Mouse (Mus musculus) heart, embryonic 12.5 days (tissue): ENCODE data around the gene Sept5. TPM values are rescaled to one million over a fixed set of nuclear protein-coding genes. Genes with fewer than 3 reads are reported as not detected.

Source experiments
- ATAC-seq: fragments of 200-750 bp; cut with Nextera tagmentation; 2 replicates; pipeline ENCODE4 v1.8.0; 2017; ENCODE audit warnings: moderate TSS enrichment, moderate library complexity; ENCODE audit not compliant: insufficient number of reproducible peaks, low FRiP score
- H3K27ac ChIP-seq: fragments of 300-500 bp; sonication (generic); 2 replicates; pipeline ENCODE4 v1.5.1; 2016; ENCODE audit warnings: mild to moderate bottlenecking, moderate library complexity; ENCODE audit not compliant: poor library complexity, severe bottlenecking
- H3K27me3 ChIP-seq: fragments of 300-500 bp; sonication (generic); replicated peaks from 2 replicates; pipeline ENCODE4 v1.6.1; 2016; ENCODE audit warnings: mild to moderate bottlenecking, moderate library complexity
- H3K36me3 ChIP-seq: fragments of 300-500 bp; sonication (generic); 2 replicates; pipeline ENCODE4 v1.6.1; 2016; ENCODE audit warnings: mild to moderate bottlenecking, moderate library complexity
- H3K4me1 ChIP-seq: fragments of 300-500 bp; sonication (generic); replicated peaks from 2 replicates; pipeline ENCODE4 v1.6.1; 2016; ENCODE audit warnings: mild to moderate bottlenecking
- H3K4me2 ChIP-seq: fragments of 300-500 bp; sonication (generic); 2 replicates; pipeline ENCODE4 v1.6.1; 2016; ENCODE audit warnings: mild to moderate bottlenecking, moderate library complexity
- H3K4me3 ChIP-seq: fragments of 300-500 bp; sonication (generic); 2 replicates; pipeline ENCODE4 v1.5.1; 2016; ENCODE audit warnings: mild to moderate bottlenecking
- H3K9ac ChIP-seq: fragments of 300-500 bp; sonication (generic); 2 replicates; pipeline ENCODE4 v1.6.1; 2016; ENCODE audit warnings: mild to moderate bottlenecking, moderate library complexity
- H3K9me3 ChIP-seq: fragments of 300-500 bp; sonication (generic); replicated peaks from 2 replicates; pipeline ENCODE4 v1.6.1; 2016; ENCODE audit warnings: mild to moderate bottlenecking, moderate library complexity
- WGBS: fragments of 180-500 bp; shearing (Covaris S2); methylation state at CpG from one replicate; pipeline ENCODE4 v1.1.7; 2016; 5-methylcytosine and 5-hydroxymethylcytosine counted together
- polyA plus RNA-seq: library from polyadenylated mRNA; unstranded; fragments of >200 nt; fragmentation: Nextera tagmentation; extraction: Ambion mirVana; gene quantifications from 2 replicates; pipeline ENCODE4 v1.2.1, GENCODE M21; 2016

Gene Sept5
- polyA plus RNA-seq, 1 experiment from 2014 or later, result 6.5 TPM

GRCm38 (mm10) chr16:18582426-18583148, 47.2 kb downstream of the Sept5 start:
- WGBS, result 3% methylated on average over 67 of the region's 67 CpGs
- peaks cover 94% of the 10 kb centered on the region for H3K27me3 ChIP-seq
- no peaks in the 10 kb centered on the region for H3K9me3 ChIP-seq
- no peak for ATAC-seq
- no peaks in the 10 kb centered on the region for H3K36me3 ChIP-seq
- H3K27ac ChIP-seq, result no peak overlapping the region
- peak overlapping the region; percentile 69 for H3K4me2 ChIP-seq
- H3K4me1 ChIP-seq, result peaks cover 31% of the 10 kb centered on the region
- H3K4me3 ChIP-seq, result peak overlapping the region; percentile 42
- peak overlapping the region; percentile 39; the same call in 1 of the 2 replicates for H3K9ac ChIP-seq

- ATAC-seq, result no peak
- H3K27me3 ChIP-seq, result peaks cover 95% of the 10 kb centered on the region
- H3K9me3 ChIP-seq, result no peaks in the 10 kb centered on the region
- no peaks in the 10 kb centered on the region for H3K36me3 ChIP-seq
- 2% methylated on average over 66 of the region's 66 CpGs for WGBS
- peak overlapping the region; percentile 39; the same call in 1 of the 2 replicates for H3K9ac ChIP-seq
- H3K4me3 ChIP-seq, result peak overlapping the region; percentile 42
- peaks cover 31% of the 10 kb centered on the region for H3K4me1 ChIP-seq
- H3K4me2 ChIP-seq, result peak overlapping the region; percentile 69
- H3K27ac ChIP-seq, result no peak overlapping the region
These were observed 48.0 kb downstream of the Sept5 start for GRCm38 (mm10) chr16:18581623-18582205.

GRCm38 (mm10) chr16:18581050-18581622, 48.6 kb downstream of the Sept5 start:
- H3K4me3 ChIP-seq, result peak overlapping the region; percentile 42
- no peaks in the 10 kb centered on the region for H3K9me3 ChIP-seq
- peaks cover 25% of the 10 kb centered on the region for H3K4me1 ChIP-seq
- WGBS, result 9% methylated on average over 21 of the region's 21 CpGs
- H3K36me3 ChIP-seq, result no peaks in the 10 kb centered on the region
- H3K27me3 ChIP-seq, result peaks cover 91% of the 10 kb centered on the region
- ATAC-seq, result no peak
- H3K27ac ChIP-seq, result no peak overlapping the region
- no peak overlapping the region for H3K9ac ChIP-seq
- peak overlapping the region; percentile 69 for H3K4me2 ChIP-seq

GRCm38 (mm10) chr16:18580389-18580788, 49.4 kb downstream of the Sept5 start:
- ATAC-seq, result no peak
- H3K4me2 ChIP-seq, result no peak overlapping the region
- H3K36me3 ChIP-seq, result no peaks in the 10 kb centered on the region

GRCm38 (mm10) chr16:18577599-18578160, 52.1 kb downstream of the Sept5 start:
- no peak overlapping the region for H3K27ac ChIP-seq
- no peak for ATAC-seq
- H3K36me3 ChIP-seq, result no peaks in the 10 kb centered on the region
- H3K4me1 ChIP-seq, result peaks cover 16% of the 10 kb centered on the region
- 27% methylated on average over 5 of the region's 5 CpGs for WGBS
- H3K9me3 ChIP-seq, result no peaks in the 10 kb centered on the region
- no peak overlapping the region for H3K9ac ChIP-seq
- H3K27me3 ChIP-seq, result peaks cover 64% of the 10 kb centered on the region
- no peak overlapping the region for H3K4me3 ChIP-seq
- H3K4me2 ChIP-seq, result no peak overlapping the region

More at GRCm38 (mm10) chr16:18580389-18580788, 49.4 kb downstream of the Sept5 start:
- H3K27ac ChIP-seq, result no peak overlapping the region
- no peak overlapping the region for H3K9ac ChIP-seq
- 11% methylated on average over 2 of the region's 2 CpGs for WGBS
- H3K27me3 ChIP-seq, result peaks cover 86% of the 10 kb centered on the region
- no peak overlapping the region for H3K4me3 ChIP-seq
- H3K4me1 ChIP-seq, result peaks cover 17% of the 10 kb centered on the region
- no peaks in the 10 kb centered on the region for H3K9me3 ChIP-seq

- Histone ChIP-seq H3K9me3 (no peaks in the 10 kb centered on the region), H3K27ac (no peak overlapping the region), H3K4me2 (no peak overlapping the region), H3K4me3 (no peak overlapping the region), H3K36me3 (no peaks in the 10 kb centered on the region), H3K9ac (no peak overlapping the region), H3K27me3 (peaks cover 62% of the 10 kb centered on the region), H3K4me1 (peaks cover 10% of the 10 kb centered on the region)
- 27% methylated on average over 3 of the region's 3 CpGs for WGBS
- ATAC-seq, result no peak
These were observed 52.7 kb downstream of the Sept5 start for GRCm38 (mm10) chr16:18577071-18577470.

- Histone ChIP-seq H3K4me1 (no peaks in the 10 kb centered on the region), H3K27me3 (peaks cover 33% of the 10 kb centered on the region), H3K4me2 (no peak overlapping the region), H3K9me3 (peaks cover 3% of the 10 kb centered on the region; the same call in 1 of the 2 replicates), H3K36me3 (no peaks in the 10 kb centered on the region), H3K27ac (no peak overlapping the region), H3K4me3 (no peak overlapping the region), H3K9ac (no peak overlapping the region)
- WGBS, result 66% methylated on average over 8 of the region's 8 CpGs
- ATAC-seq, result no peak
These were observed 55.6 kb downstream of the Sept5 start for GRCm38 (mm10) chr16:18574196-18574595.

Other genes with a start within 250 kb of the Sept5 start
- 34.9 and 37.2 TPM in 2 replicates for gene Txnrd2, start 203.6 kb downstream of the Sept5 start, polyA plus RNA-seq
- gene Comt, start 203.1 kb downstream of the Sept5 start, polyA plus RNA-seq, result 88.2 and 90.8 TPM in 2 replicates
- gene Gnb1l, start 131.2 kb downstream of the Sept5 start, polyA plus RNA-seq, result 7.8 and 8.0 TPM in 2 replicates
- 1.1 TPM in 2 replicates for gene Rtl10, start 131.1 kb downstream of the Sept5 start, polyA plus RNA-seq
- 0.13 and 0.67 TPM in 2 replicates for gene Tbx1, start 39.3 kb downstream of the Sept5 start, polyA plus RNA-seq
- gene Gp1bb, start 7.6 kb downstream of the Sept5 start, polyA plus RNA-seq, result 5.5 and 7.9 TPM in 2 replicates
- gene Gm49601, start 3.5 kb downstream of the Sept5 start, polyA plus RNA-seq, result 1.2 and 1.8 TPM in 2 replicates
- 5.3 and 6.4 TPM in 2 replicates for gene Cldn5, start 146.9 kb upstream of the Sept5 start, polyA plus RNA-seq
- 71.7 and 73.0 TPM in 2 replicates for gene Ufd1, start 181.8 kb upstream of the Sept5 start, polyA plus RNA-seq
- 38.6 and 38.9 TPM in 2 replicates for gene Cdc45, start 182.0 kb upstream of the Sept5 start, polyA plus RNA-seq
- gene 2510002D24Rik, start 206.6 kb upstream of the Sept5 start, polyA plus RNA-seq, result 32.7 and 34.7 TPM in 2 replicates
- gene Gm28539, start 206.6 kb upstream of the Sept5 start, polyA plus RNA-seq, result not detected in 2 replicates
- 87.2 and 89.1 TPM in 2 replicates for gene Mrpl40, start 246.9 kb upstream of the Sept5 start, polyA plus RNA-seq
- 14.2 and 14.6 TPM in 2 replicates for gene Hira, start 247.1 kb upstream of the Sept5 start, polyA plus RNA-seq